Mouse (Mus musculus) brown adipose tissue, adult 24 weeks (tissue): ENCODE data around the gene Dcaf8. TPM values are rescaled to one million over a fixed set of nuclear protein-coding genes. Genes with fewer than 3 reads are reported as not detected.
A peak's percentile ranks its signal among the peaks of the same experiment; 100 is the strongest.

ENCODE experiments used
- H3K27ac ChIP-seq: fragments of 200-500 bp; replicated peaks from 2 replicates; pipeline ENCODE4 v1.5.1; 2012; ENCODE audit warnings: low read depth, mild to moderate bottlenecking, low read length
- H3K4me1 ChIP-seq: fragments of 200-500 bp; 2 replicates; pipeline ENCODE4 v1.6.1; 2012; ENCODE audit warnings: low read length, mixed read lengths; ENCODE audit not compliant: control insufficient read depth, insufficient read depth, insufficient read length
- H3K4me3 ChIP-seq: fragments of 200-500 bp; 2 replicates; pipeline ENCODE4 v1.5.1; 2012; ENCODE audit warnings: low read depth, mild to moderate bottlenecking, low read length, moderate library complexity; ENCODE audit not compliant: insufficient read depth
- polyA plus RNA-seq: library from polyadenylated mRNA; stranded (reverse); fragments of >200 nt; gene quantifications from 2 replicates; pipeline ENCODE4 v1.2.4, GENCODE M21; 2012; ENCODE audit not compliant: missing spikeins, insufficient read depth, insufficient read length

Dcaf8 gene
- polyA plus RNA-seq = 49.0 and 61.8 TPM in 2 replicates

DNA sequence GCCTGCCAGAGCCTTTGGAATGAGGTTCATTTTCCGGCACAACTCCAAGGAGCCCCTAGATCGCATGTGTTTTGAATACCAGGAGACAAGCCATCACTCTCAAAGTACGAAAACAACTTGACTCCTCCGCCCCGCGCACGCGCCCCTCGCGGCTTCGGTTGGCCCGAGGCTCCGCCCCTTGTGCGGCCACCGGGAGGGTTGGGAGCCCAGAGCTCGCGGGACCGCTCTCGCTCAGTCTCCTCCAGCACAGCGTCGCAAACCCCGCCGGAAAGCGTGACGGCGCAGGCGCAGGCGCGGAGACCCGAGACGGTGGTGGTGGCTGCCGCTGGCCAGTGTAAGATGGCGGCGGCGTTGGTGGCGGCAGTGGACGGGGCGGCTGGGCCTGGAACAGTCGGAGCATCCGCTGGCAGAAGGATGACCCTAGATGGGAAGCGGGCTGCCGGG is at the start of gene Dcaf8:
Dcaf8 (plus strand) TSS at position 250 of the 444 bp plus-strand sequence.
- Histone ChIP-seq H3K4me1 (0 out of 2 replicates have a peak, but pooled peaks cover 2% of the 10 kb centered on the region), H3K27ac (peak within 1 kb of the TSS; percentile 96), H3K4me3 (peak within 1 kb of the TSS; percentile 92)

DNA sequence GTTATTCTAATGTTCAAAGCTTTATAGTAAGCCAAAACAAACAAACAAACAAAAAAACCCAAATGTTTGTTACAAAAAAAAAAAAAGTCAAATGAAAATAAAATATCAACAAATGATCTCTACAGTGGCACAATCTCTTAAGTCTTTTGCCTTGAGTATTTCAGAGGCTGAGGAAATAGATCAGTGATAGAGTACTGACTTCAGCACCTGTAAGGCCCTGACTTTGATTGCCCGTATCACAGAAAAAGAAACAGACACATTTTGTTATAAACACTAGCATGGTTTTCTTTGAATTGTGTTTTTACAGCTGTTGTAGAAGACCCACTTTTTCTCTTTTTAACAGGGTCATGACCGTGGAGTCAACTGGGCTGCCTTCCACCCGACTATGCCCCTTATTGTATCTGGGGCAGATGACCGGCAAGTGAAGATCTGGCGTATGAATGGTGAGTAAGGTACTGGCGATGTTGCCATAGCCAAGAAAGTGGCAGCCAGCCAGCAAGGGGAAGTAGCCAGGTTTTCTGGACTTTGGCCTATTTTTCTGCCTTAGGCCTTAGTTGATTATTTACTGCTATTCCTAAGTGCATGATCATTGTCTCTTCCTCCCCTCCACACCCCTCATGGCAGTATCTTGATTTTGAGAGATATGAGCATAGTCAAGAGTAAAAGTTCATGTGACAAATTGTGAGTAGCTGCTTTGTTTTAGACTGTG is 48.4 kb upstream of the Dcaf8 start:
- no peaks in the 10 kb centered on the region for H3K4me1 ChIP-seq
- H3K27ac ChIP-seq = no peak overlapping the region
- H3K4me3 ChIP-seq = no peak overlapping the region

DNA sequence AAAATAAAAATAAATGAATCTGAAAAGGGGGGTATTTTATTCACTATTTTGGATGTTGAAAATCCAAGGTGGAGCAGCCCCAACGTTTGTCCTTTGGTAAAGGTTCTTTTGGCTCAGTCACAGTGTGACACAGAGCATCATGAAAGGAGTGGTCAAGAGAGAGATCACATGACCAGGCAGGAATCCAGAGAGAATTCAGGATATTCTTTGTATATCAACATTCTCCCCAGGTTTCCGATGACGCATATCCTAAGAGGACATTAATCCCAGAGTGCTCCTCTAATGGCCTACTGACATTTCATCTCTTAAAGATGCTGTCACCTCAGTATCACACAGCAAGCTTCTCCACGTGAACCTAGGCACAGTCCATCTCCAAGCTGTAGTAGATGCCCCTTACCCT is 44.3 kb upstream of the Dcaf8 start:
- Histone ChIP-seq H3K4me1 (no peaks in the 10 kb centered on the region), H3K27ac (no peak overlapping the region), H3K4me3 (no peak overlapping the region)

DNA sequence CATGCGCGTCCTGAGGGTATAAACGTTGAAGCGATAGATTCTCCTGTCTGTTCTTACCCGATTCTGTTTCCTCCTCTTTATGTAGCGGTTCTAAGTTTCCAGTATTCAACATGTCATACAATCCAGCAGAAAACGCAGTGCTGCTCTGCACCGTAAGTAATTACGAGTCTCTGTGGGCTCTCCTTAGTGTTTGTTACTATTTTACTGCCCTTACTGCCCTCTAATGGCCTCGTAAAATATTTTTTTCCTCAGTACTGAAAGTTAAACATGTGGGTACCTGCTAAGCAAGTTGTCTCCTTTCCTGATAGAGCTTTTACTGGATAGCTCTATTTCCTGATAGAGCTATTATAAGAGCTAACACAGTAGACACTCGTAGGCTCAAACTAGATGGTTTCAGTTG is 42.8 kb upstream of the Dcaf8 start:
- Histone ChIP-seq H3K4me1 (no peaks in the 10 kb centered on the region), H3K4me3 (no peak overlapping the region), H3K27ac (no peak overlapping the region)

DNA sequence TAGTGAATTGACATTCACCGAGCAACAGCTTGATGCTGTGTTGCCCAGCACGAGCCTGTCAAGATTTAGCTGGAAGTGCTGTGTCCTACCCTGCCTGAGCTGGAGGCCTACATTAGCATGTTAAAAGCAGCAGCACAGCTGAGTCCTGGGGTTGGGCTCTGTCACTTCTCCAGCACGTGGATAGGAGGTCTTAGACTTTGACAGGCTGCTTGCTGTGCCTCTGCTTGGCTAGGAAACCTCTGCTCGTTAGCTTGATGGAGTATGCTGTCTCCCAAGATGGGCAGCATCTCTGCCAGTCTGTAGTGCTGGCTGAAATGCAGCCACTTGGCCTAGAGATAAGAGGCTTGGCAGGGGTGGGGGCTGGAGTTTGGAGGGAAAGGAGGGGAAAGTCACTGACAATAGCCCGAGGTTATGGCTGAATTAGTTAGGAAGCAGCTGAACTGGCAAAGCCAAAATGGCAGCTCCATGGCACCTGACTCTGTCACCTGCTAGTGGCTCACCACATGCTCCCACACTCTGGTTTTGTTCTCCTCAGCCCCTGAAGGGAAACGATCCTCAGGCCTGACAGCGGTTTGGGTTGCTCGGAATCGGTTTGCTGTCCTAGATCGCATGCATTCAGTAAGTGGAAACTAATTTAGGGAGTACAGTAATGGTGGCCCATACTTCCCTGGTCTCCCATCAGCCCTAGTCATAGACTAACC is 40.0 kb upstream of the Dcaf8 start:
- no peak overlapping the region for H3K4me3 ChIP-seq
- no peaks in the 10 kb centered on the region for H3K4me1 ChIP-seq
- no peak overlapping the region for H3K27ac ChIP-seq

DNA sequence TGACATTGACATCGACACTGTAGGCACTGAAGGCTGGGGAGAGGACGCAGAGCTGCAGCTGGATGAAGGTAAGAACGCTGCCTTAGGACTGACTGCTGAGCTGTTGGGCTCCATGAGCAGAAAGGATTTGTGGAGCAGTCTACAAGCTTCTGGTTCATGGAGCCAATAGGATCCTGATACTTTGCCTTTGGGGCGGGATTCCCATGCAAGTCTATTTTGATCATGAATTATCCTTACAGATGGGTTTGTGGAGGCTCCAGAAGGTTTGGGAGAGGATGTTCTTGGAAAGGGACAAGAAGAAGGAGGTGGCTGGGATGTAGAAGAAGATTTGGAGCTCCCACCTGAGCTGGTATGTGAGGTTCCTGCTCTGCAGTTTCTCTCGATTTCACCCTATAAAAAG is 30.9 kb upstream of the Dcaf8 start:
- H3K4me3 ChIP-seq = no peak overlapping the region
- H3K4me1 ChIP-seq = no peaks in the 10 kb centered on the region
- H3K27ac ChIP-seq = no peak overlapping the region

DNA sequence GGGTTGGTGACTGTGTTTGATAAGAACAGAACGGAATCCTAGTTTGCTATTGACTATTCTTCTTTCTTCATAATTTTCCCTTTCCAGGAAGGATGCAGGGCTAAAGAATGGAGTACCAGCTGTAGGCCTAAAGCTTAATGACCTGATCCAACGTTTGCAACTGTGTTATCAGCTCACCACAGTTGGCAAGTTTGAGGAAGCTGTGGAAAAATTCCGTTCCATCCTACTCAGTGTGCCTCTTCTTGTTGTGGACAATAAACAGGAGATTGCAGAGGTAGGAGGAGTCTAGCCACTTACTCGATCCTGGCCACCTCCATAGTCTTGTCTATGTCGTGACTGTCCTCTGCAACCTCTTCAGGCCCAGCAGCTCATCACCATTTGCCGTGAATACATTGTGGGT is 28.8 kb upstream of the Dcaf8 start:
- no peaks in the 10 kb centered on the region for H3K4me1 ChIP-seq
- no peak overlapping the region for H3K4me3 ChIP-seq
- H3K27ac ChIP-seq = no peak overlapping the region

DNA sequence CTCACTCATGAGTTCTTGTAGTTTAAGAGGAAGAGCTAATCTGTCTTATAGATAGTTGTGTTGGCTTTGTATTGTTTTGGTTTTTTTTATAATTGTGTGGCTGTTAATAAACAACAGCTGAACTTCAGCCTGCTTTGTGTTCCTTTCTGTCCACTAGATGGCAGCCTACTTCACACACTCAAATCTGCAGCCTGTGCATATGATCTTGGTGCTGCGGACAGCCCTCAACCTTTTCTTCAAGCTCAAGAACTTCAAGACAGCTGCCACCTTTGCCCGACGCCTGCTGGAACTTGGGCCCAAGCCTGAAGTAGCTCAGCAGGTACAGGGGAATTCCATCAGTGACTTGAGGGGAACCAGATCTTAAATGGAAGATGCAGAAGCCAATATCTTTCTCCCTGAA is 28.2 kb upstream of the Dcaf8 start:
- no peak overlapping the region for H3K27ac ChIP-seq
- no peaks in the 10 kb centered on the region for H3K4me1 ChIP-seq
- no peak overlapping the region for H3K4me3 ChIP-seq

DNA sequence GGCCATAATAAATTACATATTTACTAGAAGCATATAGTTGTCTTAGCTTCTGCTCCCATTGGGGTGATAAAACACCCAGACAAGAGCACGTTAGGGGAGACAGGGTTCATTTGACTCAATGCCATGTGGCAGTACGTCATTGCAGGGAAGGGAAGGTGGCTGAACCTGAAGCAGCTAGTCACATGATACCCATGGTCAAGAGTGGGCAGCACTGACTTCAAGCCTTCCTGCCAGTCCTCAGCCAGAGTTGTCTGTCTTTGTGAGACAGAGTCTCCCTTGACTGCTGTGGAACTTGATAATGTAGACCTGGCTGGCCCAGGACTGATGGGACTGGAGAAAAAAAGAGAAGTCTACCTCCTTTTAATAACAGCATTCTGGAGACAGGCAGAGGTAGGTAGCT is 25.2 kb upstream of the Dcaf8 start:
- no peak overlapping the region for H3K27ac ChIP-seq
- peaks cover 4% of the 10 kb centered on the region; the same call in 1 of the 2 replicates for H3K4me1 ChIP-seq
- no peak overlapping the region for H3K4me3 ChIP-seq

DNA sequence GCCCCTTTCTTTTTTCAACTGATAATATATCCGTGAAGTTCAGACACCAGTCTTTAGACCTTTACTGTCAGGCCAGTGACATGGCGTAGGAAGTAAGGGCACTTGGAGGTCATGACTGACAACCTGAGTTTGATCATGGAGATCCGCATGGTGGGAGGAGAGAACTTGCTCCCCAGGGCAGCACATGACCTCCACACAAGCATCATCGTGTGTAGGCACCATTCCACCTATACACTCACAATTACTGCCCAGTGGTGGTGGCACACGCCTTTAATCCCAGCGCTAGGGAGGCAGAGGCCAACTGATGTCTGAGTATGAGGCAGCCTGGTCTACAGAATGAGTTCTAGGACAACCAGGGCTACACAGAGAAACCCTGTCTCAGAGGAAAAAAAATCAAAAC is 23.3 kb upstream of the Dcaf8 start:
- H3K4me1 ChIP-seq = peaks cover 5% of the 10 kb centered on the region; the same call in 1 of the 2 replicates
- no peak overlapping the region for H3K4me3 ChIP-seq
- H3K27ac ChIP-seq = no peak overlapping the region

DNA sequence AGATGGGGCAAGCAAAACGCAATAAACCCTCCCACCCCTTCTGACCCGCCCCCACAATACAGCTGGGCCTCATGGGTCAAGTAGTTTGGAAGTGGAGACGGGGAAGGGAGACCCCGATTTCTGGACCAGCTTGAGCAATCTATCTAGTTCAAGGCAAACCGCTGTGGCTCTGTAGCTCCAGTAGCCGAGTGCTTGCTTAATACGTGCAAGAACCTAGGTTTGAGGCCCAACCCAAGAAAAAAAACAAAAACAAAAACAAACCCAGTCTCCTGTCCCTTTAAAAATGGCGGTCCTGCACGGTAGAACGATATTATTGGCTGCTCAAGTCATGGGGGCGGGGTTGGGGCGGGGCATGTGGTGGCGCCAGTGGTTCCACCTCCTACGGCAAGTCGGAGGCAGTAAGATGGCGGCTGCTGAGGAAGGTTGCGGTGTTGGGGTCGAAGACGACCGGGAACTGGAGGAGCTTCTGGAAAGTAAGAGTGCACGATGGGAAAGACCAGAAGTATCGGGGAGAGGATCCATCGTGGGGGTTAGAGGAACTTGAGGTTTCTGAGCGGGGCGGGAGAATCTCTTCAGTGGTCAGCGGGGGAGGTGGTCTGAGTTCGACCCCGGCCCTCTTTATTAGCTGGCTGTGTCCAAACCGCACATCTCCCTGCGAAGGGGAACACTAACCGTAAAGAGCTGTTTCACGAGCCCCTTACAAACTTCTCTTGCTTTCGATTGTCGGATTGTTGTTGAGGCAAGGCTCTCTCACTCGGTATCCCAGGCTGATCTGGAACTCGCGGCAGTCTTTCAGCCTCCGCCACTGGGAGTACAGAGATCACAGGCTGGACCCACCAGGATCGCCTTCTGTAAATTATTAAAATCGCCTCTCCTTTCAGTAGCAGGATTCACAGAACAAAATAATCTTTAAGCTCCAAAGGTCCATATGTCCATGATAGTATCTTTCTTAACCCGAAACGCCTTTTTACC is 21.2 kb upstream of the Dcaf8 start, which contains the start of gene Pex19:
Pex19 (plus strand) TSS at position 380 of the 972 bp plus-strand sequence.
- H3K4me1 ChIP-seq = peaks cover 5% of the 10 kb centered on the region; the same call in 1 of the 2 replicates
- peak within 1 kb of the TSS; percentile 93 for H3K4me3 ChIP-seq
- H3K27ac ChIP-seq = peak within 1 kb of the TSS; percentile 88

DNA sequence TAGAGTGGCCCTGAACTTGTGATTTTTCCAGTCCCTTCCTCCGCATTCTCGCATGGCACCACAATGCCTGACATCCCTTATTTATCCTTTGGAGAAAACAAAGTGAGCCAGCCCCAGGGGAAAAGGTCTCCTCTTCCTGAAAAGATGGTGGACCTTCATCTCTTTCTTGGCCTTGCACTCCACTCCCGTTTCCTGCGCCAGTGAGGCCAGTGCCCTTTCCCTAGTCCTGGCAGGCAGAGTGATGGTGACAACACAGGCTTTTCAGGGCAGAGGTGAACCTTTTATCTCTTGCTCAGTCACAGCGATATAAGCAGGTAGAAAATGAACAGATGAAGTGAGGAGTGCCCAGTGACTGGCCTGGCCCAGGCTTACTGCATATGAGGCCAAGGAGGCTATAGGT is 20.4 kb upstream of the Dcaf8 start:
- peak overlapping the region; percentile 88 for H3K27ac ChIP-seq
- H3K4me3 ChIP-seq = peak overlapping the region; percentile 93
- H3K4me1 ChIP-seq = peaks cover 5% of the 10 kb centered on the region

DNA sequence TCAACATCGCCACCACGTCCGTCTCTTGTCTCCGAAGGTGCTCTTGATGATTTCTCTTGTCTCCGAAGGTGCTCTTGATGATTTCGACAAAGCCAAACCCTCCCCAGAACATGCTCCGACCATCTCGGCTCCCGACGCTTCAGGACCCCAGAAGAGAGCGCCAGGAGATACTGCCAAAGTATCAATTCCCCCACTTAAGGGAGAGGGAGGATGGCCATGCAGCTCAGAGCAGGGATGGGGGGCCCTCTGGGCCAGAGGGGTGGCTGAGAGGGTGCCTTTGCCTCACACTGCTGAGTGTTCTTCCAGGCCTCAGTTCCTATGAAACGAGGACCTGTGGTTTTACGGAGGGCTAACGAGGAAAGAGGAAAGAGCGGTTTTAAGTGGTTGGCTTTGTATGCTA is 19.3 kb upstream of the Dcaf8 start:
- Histone ChIP-seq H3K4me1 (peaks cover 5% of the 10 kb centered on the region), H3K4me3 (no peak overlapping the region), H3K27ac (no peak overlapping the region)

DNA sequence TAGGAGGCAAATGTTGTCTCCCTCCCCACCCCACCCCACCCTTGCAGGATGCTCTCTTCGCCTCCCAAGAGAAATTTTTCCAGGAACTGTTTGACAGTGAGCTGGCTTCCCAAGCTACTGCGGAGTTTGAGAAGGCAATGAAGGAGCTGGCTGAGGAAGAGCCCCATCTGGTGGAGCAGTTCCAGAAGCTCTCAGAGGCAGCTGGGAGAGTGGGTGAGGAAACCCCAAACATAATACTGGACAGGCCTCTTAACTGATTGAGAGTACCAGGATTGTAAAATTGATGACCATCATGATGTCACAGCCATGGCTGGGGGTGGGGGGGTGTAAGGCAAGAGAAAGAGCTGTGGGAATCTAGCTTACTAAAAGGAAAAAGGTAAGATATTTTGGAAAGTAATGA is 18.8 kb upstream of the Dcaf8 start:
- peaks cover 5% of the 10 kb centered on the region for H3K4me1 ChIP-seq
- no peak overlapping the region for H3K4me3 ChIP-seq
- H3K27ac ChIP-seq = no peak overlapping the region

DNA sequence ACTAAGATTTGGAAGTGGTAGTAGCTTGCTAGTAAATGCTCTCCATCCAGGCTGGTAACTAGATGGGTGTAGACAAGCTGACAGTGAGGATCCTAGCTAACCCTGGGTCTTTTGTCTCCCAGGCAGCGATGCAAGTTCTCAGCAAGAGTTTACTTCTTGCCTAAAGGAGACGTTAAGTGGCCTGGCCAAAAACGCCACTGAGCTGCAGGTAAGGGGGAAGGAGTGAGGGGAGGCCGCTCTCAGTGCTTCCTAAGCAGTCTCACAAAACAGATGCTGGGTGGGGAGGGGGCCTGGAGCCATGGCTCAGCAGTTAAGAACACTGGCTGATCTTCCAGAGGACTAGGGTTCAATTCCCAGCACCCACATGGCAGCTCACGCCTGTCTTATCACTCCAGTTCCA is 18.1 kb upstream of the Dcaf8 start:
- H3K4me3 ChIP-seq = no peak overlapping the region
- H3K27ac ChIP-seq = no peak overlapping the region
- peaks cover 5% of the 10 kb centered on the region for H3K4me1 ChIP-seq
